Mouse (Mus musculus) layer of hippocampus, adult 8-10 months (tissue): ENCODE data around the gene Ankrd63. TPM values are rescaled to one million over a fixed set of nuclear protein-coding genes. Genes with fewer than 3 reads are reported as not detected.

Experiments
- DNase-seq, 2 experiments: peaks; one replicate each; pipeline ENCODE4 v3.0.0; 2022; ENCODE audit warnings: low spot score in 2 of 2
- total RNA-seq, 4 experiments: library from RNA; stranded (reverse); gene quantifications; 2 replicates each; pipeline ENCODE4 v1.2.4; 2022

Gene Ankrd63
- total RNA-seq, 4 experiments from 2014 or later = 11.8 to 16.0 (median 12.9) TPM

DNA sequence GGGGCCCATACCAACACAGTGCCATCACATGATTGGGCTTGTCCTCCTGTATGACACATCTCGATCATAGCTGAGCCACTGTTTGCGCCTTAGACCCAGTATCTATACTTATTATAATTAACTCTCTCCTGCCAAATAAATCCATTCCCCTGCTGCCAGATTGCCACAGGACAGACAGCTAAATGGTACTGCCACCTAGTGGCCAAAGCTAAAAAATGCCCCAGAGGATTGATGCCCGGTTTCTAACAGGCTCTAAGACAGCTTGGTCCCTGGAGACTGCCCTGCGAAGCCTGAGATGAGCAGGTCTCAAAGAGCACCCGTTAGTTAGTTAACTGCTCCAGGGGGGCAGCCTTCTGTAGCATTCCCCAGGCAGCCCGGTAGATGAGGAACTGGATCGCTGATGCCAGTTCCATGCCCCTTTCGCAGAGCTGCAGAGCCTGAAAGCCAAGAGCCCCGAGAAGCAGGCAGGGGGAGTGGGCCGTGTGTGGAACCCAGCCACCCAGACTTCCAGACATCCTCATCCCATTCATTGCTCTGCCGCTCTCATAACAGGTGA, 8.0 kb downstream of the Ankrd63 start:
- DNase-seq = peak in 1 of 2 experiments; percentile 69

DNA sequence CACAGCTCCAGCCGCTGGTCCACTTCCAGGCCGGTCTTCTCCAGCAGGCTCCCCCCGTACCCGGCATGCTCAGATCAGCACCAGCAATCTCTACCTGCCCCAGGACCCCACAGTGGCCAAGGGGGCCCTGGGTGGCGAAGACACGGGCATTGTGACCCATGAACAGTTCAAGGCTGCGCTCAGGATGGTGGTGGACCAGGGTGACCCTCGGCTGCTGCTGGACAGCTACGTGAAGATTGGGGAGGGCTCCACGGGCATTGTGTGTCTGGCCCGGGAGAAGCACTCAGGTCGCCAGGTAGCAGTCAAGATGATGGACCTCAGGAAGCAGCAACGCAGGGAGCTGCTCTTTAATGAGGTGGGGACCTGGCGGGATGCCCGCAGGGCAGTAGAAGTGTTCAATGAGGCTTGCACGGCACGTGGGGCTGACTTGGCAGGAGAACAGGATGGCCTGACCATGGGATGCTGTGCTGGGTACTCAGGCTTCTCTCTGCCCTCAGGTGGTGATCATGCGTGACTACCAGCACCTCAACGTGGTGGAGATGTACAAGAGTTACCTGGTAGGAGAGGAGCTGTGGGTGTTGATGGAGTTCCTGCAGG, 10.3 kb downstream of the Ankrd63 start:
- DNase-seq = no peak

DNA sequence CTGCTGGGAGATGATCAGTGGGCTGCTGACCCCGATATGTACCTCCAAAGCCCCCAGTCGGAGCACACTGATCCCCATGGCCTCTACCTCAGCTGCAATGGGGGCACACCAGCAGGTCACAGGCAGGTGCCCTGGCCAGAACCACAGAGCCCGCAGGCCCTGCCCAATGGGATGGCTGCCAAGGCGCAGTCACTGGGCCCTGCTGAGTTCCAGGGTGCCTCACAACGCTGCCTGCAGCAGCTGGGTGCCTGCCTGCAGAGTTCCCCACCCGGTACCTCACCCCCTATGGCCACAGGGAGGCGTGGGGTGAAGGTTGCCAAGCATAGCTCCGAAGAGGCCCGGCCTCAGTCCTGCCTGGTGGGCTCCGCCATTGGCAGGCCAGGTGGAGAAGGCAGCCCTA, 13.9 kb downstream of the Ankrd63 start:
- no peak for DNase-seq

DNA sequence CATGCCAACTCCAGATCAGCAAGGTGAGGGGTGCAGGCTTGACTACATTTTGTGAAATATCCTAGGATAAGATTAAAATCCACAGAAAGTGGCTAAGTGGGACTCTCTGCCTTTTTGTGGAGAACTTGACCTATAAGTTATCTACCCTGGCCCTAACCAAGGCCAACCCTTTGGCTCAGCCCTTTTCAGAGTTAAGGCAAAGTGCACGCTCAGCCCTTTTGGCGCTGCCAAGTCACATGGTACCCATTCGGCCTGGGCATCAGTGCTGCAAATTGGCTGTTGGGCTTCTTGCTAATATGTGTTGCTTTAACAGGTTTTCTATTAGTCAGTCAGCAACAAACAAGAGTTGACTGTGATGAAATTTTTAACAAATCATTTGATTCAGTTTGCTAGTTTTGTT, 16.0 kb downstream of the Ankrd63 start:
- no peak for DNase-seq

DNA sequence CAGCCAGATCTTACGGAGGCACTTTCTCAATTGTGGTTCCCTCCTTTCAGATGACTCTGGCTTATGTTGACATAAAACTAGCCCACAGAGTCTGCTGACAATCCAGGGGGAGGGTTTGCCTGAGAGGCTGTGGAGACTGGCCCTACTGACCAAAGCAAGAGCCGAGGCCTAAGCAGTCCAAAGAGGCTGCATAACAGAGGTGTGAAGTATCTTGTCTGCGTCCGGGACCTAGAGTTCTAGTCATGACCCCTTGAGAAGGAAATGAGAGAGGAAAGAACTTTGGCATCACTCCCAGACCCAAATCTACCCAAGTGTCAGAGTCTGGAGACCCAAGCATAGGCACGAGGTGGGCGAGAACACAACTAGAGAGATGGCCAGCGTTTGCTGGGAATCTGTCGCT, 17.1 kb downstream of the Ankrd63 start:
- DNase-seq = no peak

DNA sequence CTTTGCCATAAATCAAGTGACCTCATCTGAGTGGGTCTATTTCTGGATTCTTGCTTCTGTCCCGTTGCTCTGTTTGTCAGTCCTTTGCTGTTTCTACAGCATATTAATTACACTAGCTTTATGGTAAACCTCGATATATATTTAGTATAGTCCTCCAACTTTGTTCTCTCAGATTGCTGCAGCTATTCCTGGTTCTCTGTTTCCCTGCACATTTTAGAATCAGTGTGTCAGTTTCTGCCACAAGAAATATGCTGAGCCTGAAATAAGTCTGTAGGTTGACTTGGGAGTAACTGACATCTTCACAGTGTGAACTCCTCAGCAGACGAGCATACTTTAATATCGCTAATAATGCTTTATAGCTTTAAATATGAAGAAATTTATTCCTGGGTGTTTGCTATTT, 18.7 kb downstream of the Ankrd63 start:
- DNase-seq = no peak

DNA sequence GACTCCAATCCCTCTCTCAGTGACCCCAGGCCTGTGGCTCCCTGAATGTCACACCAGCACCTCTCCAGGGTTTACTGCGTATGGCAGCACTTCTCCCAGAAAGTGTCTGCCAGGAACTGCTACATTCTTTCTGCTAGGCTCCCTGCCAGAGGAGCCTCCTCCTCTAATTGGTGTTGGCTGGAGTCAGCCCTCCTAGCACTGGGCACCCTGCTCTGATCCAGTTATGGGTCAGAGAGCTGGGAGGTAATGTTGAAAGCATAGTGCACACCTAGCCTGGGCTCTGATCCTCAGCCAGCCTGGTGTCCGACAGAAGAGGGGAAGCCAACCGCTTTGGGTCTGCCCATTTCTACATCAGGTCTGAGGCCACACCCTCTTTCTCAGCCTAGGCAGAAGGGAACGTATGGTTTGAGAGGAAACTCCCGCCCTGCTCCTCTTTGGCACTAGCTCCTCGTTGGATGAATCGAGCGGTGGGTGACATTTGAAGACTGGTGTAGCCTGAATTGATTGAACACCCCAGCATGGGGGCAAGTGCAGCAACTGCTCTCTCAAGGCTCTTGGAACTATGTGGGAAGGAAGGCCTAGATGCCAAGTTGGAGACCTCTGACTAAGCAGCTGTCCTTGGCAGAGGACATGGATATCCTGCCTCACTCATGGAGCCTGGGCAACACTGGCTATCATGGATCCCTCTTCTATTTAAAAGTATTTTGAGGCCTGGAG, 21.1 kb downstream of the Ankrd63 start:
- DNase-seq = no peak

DNA sequence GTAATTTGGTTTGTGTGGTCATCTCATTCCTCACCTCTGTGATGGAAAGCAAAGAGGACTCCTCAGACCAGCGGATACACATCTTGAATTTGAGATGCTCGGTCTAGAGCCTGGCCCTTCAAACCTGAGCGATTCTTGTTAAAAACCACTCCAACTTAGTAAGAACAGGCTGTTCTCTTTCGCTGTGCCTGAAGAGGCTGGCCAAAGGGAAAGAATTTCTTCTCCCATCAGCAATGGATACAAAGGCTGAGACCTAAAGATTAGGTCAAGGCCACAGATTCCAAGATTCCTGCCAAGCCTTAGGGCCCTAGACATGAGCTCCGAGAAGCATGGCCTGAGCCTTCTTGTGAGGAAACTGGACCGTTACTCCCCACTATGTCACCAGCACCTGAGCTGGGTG, 22.8 kb downstream of the Ankrd63 start:
- no peak for DNase-seq

DNA sequence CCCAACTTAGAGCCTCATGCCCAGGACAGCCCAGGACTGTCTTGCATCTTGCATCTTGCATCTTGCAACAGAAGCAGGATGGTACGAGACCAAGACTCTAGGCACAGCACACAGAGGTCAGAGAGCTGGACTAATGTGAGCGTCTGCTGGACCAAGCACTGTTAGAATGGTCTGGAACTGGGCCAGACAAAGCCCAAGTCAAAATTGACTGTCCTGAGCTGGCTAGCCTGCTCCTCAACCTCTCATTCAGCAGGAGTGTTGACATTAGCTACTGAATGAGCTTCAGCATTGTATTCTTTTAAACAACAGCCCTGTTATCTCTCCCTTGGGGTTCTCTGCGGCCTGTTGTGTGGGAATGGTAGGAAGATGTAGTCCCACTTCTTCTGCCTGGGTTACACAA, 24.2 kb downstream of the Ankrd63 start:
- DNase-seq = no peak

DNA sequence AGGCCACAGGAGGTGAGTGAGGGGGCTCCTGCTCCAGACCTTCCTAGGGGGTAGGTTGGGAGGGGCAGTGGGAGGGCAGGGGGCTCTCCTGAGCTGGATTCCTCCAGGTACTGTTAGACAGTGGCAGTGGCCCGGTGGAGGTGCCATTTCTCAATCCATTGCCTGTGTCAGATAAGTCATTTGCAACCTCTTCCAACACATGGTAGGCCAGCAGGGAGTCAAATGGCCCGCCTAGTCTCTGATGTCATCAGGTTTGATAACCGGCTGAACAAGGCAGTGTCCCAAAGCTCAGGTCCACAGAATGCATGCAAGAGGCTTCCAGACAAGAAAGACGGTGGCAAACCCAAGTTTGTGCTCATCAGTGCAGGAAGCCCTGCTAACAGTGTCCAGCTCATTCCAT, 25.9 kb downstream of the Ankrd63 start:
- DNase-seq = no peak

DNA sequence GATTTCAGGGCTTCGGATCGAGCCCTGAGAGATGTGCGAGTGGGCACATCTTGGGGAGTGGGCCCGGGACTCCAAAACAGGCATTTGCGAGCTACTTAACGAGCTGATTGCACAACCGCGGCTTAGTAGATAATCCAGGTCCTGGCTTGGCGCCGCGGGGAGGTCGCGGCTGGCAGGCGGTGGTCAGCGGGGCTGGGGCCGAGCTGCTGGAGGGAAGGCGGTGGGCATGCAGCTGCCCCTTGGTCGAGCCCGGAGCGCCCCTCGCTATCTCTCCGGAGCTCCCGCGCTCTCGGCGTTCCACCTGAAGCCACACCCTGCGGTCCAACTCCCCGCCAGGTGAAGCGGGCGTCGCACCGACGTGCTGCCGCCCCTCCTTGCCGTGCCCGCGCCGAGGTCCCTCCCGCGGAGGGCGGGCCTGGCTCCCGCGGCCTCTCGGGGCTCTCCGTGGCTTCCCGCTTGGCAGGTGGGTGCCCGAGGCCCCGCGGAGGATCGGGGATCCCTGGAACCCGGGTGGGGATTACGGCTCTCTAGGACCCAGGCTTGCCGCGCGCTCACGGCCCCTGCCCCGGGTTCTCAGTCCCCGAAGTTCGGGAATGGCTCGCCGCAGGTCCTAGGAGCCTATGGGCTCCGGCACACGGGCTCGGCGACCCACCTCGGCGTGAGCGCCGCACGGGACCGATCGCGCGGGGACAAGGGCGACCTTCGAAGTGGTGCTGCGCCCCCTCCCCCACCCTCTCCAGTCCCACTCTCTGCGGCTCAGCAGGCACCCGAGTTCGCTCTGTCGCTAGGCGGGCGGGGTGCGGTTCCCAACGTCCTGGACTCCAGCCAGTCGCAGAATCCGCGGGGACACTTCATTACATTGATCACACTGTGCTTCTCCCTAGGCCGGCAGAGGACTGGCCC, 26.7 kb downstream of the Ankrd63 start:
- DNase-seq = peak in 1 of 2 experiments; percentile 44

DNA sequence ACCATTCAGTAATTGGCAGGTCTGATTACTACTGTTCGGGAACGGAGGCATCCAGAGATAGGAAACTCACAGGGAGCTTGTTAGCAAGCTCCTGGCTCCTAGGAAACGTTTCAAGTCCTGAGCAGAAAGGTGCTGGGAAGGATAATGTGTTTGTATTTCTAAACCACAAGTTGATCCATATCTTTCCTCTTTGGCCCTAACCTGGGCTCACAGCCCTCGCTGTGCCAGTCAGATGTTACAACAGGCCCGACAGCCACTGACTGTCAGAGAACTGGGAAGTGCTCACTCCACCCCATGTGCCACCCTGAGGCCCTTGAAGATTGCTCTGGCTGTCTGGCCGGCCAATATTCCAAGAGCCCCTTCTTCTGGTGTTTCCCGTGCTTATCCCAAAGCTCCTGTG, 29.3 kb downstream of the Ankrd63 start:
- no peak for DNase-seq

DNA sequence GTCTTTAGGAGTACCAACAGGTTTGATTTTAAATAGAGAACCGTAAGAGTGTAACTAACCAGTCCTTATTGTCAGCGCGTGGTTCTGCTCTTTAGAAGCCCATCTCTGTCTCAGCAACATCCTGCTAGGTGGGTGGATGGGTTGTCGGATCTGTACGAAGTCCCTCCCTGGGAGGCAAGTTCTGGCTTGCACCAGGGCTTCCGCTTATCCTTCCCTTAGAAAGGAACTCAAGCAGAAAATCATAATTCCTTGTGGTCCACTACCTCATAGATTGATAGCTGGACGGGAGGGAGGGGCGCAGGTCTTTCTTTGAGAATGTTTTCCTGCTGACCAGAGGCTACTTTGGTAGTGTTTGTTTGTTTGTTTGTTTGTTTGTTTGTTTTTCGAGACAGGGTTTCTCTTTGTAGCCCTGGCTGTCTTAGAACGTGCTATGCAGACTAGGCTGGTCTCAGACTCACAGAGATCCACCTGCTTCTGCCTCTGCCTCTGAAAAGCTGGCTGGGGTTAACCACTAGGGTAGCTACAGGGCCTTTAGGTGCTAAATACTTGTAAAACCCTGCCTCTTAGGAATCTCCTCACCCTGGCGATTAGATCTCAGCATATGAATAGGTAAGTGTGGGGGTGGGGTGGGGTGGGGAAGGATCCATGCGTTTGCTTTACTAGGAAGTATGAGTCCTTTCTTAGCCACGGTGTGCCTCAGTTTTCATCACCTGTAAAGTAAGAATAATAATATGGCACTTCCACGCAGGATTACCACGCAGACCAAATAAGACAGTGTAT, 29.9 kb downstream of the Ankrd63 start:
- no peak for DNase-seq

DNA sequence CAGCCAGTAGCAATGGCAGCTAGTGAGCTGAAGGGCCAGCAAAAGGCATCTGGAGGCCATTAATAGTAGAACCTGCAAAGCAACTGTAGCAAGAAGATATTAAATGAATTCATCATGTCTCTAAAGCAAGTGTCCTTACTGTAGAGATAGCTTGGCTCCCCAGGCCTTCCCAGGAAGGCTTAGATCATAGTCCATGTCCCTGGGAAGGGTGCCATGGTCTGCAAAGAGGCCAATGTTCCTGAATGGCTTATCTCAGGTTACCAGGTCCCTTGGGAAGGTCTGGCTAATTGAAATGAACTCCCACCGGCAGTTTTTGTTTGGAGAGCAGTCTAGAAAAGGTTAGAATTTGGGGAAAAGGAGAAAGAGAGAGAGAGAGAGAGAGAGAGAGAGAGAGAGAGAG, 32.0 kb downstream of the Ankrd63 start:
- no peak for DNase-seq

DNA sequence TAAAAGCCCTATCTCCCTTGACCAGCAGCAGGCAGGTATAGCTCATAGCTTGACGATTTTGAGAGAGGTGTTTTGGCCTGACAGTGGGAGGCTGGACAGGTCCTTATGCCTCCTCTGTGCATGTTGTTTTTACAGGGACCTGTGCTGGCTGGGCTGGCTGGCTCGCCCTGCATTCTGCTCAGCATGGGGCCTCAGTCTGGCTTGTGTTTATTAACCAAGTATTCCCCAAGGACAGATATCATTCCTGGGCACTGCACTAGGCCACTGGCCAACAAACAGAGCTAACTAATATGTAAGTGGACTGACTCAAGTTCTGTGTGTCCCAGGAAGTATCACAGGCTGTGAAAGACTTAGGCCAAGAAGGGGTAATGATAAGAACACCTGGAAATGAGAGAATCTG, 34.0 kb downstream of the Ankrd63 start:
- DNase-seq = no peak

DNA sequence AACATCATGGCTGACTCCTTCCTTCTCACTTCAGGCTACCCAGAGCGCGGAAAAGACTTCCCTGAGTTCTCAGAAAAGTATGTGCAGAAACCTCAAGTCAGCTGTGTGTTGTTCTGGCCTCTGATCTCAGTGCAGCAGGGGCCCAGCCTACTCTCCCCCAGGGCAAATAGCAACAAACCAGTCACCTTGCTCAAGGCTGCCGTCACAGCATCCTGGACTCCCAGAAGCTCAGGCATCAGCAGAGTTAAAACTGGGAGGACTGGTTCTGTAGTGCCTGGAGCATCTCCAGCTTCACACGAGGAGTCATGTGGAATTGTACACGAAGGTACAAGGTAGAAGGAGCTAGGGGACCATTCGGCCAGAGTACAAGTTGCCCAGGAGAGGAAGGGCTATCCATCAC, 34.5 kb downstream of the Ankrd63 start:
- DNase-seq = no peak

DNA sequence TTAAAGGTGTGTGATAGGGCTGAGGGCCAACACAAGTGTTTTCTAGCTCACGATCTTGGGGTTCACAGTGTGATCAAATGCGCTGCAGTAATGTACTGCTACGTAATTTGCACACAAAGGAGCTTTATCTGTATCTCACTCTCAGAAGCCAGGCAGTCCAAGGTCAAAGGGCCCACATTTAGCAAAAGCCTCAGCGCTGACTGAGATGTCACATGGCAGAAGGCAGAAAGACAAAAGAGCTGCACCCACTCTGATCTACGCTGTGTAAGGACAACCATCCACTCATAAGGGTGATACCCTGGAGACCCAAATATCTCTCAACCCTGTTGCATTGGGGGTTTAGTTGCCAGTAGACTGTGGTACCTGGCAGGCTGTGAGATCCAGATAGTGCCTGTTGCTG, 36.6 kb downstream of the Ankrd63 start:
- DNase-seq = no peak

DNA sequence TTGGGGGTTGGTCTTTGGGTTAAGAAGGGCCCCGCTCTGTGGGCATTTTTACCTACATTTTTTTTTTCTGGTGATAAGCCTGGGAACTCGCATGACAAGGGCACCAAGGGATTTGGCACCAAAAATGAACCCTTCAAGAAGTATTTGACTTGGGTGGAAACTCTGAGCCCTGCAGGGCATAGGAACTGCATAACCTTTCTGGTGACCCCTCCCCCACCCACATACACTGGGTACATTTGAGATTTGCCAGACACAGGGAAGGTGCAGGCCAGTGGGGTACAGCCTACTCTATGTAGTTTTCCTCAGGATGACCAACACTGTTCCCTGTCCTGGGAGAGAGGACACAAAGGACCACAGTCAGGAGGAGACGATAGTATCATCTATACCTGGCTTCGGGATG, 38.1 kb downstream of the Ankrd63 start:
- DNase-seq = no peak

DNA sequence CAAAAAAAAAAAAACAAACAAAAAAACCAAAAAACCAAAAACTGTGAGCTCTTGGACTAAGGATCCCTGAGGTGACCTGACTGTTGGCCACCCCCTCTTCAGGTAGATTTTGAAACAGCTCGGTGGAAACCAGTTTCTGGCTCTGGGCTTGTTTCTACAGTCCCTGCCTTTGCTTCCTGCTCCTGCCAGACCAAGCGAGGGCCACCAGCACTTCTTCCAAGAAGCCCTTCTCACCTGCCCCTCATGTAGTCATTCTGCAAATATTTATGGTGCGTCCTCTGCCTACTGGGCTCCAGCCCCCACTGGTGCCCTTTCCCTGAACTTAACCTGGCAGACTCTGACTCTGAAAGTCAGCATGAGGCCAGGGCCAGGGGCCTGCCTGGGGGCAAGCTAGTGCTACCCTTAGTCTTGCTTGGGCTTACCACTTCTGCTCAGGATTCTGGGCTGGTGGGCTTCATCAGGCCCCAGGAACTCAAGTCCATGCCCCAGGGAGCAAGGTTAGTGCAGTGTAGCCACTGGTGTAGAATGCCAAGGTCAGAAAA, 38.7 kb downstream of the Ankrd63 start:
- DNase-seq = no peak

DNA sequence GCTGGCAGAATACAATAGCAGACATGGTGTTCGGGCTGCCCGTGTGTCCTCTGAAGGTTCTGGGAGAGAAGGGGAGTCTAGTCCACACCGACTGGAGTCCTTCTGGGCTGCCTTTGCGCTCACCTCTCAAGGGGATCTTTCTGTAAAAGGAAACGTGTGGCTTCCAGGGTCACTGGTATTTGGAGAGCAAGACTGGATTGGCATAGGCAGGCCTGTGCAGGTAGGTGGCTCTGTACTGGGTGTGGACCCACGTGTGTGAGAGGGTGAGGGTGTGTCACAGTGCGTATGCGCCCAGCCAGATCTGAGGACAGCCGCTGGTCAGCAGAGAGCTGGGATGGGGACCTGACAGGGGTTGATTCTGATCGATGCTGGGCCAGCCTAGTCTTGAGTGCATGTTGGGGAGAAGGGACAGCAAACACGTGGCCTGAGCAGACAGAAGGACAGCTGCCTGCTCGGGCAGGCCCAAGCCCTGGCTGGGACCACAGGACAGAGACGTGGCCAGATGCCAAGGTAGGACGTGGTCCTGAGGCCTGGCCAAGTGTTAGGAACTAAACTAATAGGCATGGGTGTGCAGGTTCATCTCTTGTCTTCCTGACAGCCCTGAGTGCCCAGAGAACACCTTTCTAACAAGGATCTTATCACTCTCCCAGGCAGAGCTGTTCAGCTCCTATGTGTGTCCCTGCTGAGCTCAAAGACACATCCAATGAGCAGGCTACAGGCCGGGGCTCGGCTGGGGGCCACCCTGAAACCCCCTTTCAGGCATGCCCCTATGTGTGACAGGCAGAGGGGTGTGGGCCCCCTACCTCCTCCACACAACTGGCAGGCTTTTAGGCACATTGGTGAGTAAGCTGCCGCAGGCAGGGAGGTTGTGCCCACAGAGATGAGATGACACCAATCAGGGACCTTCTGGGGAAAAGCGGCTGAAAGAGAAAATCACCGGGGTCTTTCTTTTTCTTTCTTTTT, 39.7 kb downstream of the Ankrd63 start:
- peak in 1 of 2 experiments; percentile 19 for DNase-seq
